Mouse (Mus musculus) lung, adult 18-20 months (tissue): Measurements from ENCODE around the gene Zbtb48.
"Not testable (repeated sequence)": the region's sequence is repeated elsewhere in the genome, so short reads cannot be mapped to it uniquely, and the experiment has no call there.

ENCODE experiments used
- DNase-seq, 2 experiments: peaks; one replicate each; pipeline ENCODE4 v3.0.0; 2022; ENCODE audit warnings: mixed read lengths in 2 of 2

Zbtb48 gene

DNA sequence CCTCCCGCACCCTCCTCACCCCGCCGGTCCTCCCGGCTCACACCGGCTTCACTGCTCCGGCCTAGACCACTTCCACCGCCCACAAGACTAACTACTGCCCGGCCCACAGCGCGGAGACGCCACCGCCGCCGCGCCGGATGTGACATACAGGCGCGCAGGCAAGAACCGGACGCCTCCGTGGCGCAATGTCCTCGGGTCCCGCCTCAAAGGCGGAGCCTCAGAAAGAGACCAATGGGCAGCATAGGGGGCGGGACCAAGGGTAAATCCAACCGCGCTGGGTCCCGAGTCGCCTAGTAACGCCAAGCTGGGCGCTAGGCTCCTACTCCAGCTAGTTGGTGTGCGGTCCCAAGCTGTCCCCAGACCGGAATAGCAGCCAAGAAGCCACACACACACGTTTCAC, at the start of gene Zbtb48:
Gene Zbtb48 (minus strand): TSS at position 148 of the 400 bp plus-strand sequence.
- DNase-seq, result peak; percentile 98 to 99

DNA sequence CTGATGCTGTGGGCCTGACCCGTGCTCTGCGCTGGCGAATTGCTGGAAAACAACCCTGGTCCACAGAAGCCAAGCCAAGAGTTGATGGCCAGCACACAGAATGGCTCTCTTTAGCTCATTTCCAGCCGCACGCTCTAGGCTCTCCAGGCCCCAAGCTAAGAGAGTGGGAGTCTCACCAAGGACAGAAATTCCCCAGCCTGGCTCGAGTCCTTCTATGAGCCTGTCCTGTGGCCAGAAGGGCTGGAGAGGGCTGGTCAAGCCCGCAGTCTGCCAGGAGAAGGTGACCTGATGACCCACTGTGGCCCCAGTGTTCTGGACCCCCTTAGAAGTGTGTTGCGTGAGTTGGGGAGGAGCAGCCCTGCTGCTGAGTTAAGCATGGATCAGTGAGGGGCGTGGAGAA, 49.7 kb upstream of the Zbtb48 start:
- DNase-seq, result no peak

DNA sequence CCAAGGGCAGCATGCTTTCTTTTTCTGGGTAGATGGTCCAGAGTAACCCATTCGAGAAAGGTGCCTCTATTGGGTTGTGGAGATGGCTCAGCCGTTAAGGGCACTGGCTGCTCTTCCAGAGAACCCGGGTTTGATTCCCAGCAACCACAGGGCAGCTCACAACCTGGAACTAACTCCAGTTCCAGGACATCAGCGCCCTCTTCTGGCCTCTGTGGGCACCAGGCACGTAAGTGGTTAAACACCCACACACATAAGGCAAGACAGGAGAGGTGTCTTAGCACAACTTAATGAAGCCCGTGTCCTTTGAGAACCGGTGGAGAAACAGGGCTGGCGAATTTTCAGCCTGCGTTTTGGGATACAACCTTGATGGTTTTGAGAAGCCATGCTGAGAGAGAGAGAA, 47.1 kb upstream of the Zbtb48 start:
- DNase-seq, result no peak

DNA sequence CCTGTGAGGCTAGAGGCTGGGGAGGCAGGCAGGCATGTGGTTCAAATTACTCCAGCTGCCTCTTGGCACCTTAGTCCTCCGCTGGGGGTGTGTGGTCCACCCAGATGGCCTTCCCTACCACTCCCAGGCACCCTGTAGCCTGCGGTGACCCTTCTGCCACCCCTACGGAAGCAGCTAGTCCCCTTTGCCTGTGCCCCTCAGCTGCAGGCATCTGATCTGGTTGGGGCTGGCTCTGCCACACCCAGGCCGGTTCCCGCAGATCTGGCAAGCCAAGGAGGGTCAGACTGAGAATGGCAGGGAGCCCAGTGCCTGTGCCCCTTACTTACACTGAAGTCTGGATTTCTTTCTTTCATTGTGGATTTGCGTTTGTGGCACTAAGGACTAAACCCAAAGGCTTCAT, 46.2 kb upstream of the Zbtb48 start:
- DNase-seq, result no peak

DNA sequence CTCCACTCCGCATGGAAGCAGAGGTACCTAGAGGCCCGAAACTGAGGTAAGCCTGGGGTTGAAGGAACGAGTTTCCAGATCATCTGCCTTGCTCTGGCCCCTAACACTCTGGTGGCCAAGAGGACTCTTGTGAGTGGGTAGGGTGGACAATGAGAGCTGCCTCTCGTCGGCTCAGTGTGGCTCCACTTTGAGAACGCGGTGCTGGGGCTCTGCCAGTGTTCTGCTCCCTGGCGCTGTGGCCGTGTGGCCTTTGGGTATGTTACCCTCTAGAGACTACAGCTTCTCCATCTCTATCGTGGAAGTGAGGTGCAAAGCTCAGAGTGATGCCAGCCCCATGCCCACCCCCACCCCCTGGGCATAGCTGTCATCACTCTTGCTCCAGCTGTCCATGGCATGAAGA, 45.2 kb upstream of the Zbtb48 start:
- DNase-seq, result no peak

DNA sequence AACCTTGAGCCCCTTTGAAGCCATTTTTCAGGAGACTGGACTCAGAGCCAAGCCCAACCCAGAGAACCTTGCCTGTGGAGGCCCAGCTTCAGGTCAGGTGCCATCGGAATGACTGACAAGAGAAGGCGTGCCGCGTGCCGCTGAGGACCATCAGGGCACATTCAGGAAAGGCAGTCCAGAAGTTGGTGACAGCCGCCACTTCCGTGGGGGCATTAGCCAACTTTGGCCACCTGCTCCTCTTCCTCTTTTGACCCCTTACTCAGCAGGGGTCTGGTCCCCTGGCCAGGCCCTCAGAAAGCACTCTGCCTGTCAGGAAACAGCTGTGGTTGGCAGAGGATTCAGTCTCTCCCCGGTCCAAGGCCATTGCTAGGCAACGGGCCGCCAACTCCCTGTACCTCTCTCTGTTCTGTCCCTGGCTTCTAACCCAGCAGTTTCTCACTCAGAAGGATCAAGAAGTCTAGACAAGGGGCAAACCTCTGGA, 44.7 kb upstream of the Zbtb48 start, which contains the start of gene Plekhg5:
Gene Plekhg5 (plus strand): TSS at position 378 of the 481 bp plus-strand sequence.
- peak; percentile 79 to 85 for DNase-seq

DNA sequence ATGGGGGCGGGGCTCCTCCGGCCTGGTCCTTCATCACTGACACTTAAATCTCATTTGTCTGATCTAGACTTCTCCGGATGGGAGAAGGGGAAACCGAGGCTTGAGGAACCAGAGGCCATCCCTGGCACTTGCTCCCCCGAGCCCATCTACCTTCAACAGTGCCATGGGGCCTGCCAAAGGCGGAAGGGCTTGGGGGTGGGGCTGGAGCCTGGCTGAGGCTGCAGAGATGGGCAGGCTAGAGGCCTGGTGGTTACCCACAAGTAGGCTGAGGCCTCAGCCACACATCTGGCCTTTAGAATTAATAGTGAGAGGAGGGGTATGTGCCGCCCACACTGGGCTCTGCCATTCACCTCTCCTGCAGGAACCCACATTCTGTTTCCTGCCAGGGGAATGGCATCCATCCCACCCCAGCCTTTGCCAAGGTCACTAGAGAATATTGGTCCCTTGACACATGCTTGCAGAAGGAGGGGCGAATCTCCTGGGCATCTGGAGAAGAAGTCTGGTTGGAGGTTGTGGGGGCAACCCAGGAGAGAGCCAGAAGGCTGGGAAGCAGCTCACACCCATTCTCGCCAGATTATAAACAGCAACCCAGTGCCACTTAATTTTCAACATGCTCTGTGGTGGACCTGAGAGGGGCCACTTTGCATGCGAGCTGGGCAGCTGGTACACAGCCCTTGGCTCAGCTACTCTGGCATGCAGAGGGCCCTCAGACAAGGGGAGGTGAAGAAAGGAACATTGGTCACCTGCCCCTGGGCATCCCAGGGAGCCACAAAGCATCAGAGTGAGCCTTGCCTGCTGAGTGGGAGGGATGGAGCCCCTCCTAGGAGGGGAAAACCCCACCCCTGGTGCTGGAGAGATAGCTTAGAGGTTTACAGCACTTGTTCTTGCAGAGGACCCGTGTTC, 43.3 kb upstream of the Zbtb48 start:
- DNase-seq, result peak in 1 of 2 experiments; percentile 36

DNA sequence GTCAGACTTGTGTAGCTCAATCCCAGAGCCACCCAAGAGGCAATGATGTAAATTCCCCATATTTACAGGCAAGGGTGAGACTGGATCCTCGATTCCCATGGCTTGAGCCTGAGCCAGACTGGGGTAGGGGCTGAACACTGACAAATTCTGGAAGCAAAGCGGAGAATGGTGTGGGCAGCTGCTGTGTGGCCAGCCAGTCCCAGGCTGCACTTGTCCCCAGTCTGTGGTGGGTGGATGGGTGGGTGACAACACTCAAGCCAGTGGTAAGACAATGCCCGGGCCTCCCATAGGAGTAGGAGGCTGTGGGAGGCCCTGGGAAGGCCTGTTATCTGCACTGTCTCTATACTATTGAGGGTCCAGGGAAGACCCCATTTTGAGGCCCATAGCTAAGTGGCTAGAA, 41.8 kb upstream of the Zbtb48 start:
- no peak for DNase-seq

DNA sequence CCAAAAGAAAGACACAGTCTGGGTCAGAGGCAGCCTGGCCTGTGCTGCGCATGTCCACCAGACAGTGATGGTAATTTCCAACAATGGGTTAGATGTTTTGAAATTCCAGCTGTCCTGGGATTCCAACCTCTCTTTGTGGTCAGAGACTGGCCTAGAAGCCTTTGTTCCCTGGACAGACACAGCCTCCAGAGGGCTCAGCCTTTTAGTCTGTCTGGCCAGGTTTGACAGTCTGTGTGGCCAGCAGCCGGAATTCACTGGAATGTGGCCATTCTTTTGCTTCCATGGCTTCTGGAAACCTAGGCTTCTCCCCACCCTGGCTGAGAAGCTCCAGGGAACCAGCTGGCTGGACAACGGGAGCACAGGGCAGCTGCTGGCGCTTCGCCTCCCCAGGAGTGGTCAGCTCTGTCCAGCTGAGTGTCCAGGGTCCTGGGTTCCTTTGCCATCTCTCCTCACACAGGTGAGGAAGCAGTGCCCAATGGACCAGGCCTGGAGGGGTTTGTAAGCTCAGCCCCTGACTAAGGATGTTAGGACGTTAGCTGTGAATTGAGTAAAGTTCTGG, 40.8 kb upstream of the Zbtb48 start:
- no peak for DNase-seq

DNA sequence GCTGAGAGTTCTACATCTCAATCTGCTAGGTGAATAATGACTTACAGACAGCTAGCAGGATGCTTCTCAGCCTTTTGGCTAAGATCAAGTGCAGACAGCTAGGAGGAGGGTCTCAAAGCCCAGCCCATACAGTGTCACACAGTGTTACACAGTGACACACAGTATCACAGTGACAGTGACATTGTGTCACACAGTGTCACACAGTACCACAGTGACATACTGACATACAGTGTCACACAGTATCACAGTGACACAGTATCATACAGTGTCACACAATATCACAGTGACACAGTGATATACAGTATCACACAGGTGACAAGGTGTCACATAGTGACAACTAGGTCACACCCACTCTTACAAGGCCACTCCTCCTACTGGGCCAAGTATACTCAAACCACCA, 39.8 kb upstream of the Zbtb48 start:
- no peak for DNase-seq

DNA sequence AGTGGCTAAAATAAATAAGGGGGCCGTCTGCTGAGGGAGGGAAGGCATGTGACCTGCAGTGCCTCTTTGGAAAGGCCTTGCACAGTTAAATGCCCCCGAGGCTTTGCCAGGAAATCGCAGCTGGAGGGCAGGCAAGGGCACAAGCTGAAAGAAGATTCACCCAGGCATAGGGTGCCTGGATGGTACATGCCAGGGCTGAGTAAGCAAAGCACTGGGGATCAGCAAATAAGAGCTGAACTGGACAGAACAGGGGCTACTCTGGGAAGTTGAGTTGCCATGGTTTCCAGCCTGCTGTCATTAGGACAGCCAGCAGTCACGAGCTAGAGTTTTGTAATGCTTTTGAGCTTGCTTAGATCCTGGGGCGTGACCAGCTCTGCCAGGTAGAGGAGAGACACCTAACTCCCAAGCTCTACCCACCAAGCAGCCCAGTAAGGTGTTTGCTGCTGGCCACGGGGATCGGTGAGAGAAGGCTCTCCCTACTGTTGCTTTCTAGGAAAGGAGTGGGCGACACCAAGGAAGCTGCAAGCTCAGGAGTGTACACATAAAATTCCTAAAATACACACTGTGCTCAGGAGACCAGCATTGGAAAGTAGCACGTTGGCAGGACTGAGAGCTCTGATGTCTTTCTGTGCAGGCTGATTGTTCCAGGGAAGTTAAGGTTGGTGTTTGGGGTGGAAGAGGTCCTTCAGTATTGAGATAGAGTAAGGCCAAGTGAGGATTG, 35.1 kb upstream of the Zbtb48 start:
- no peak for DNase-seq

DNA sequence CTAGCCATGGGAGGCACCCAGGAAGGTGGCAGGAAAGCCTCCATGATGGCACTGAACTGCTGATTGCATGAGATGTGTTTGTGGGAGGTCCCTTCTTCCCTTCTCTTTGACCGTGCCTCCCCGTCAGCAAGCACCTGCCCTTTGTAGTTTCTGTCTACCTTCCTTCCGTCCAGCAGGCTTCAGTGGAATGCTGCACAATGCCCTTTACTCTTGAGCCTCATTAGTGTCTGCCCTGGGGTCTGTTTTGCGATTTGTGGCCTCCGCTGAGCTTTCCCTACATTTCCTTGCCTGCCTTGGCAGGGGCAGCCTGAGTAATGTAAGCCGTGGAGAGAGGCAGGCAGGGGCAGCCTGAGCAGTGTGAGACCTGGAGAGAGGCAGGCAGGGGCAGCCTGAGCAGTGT, 17.1 kb upstream of the Zbtb48 start:
- no peak for DNase-seq

DNA sequence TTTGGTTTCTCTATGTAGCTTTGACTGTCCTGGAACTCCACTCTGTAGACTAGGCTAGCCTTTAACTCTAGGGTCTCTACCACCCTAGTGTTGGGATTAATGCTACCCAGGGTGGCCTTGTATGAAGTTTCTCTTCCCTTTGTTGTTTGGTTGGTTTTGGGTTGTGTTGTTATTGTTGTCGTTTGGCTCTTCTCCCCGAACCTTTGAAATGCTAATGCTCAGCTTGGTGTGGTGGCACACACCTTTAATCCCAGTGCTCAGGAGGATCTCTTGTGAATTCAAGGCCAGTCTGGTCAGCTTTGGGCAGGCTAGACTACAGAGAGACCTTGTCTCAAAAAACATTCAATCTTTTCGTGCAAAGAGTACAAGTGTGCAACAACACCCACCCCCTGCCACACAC, 15.7 kb upstream of the Zbtb48 start:
- DNase-seq, result no peak

DNA sequence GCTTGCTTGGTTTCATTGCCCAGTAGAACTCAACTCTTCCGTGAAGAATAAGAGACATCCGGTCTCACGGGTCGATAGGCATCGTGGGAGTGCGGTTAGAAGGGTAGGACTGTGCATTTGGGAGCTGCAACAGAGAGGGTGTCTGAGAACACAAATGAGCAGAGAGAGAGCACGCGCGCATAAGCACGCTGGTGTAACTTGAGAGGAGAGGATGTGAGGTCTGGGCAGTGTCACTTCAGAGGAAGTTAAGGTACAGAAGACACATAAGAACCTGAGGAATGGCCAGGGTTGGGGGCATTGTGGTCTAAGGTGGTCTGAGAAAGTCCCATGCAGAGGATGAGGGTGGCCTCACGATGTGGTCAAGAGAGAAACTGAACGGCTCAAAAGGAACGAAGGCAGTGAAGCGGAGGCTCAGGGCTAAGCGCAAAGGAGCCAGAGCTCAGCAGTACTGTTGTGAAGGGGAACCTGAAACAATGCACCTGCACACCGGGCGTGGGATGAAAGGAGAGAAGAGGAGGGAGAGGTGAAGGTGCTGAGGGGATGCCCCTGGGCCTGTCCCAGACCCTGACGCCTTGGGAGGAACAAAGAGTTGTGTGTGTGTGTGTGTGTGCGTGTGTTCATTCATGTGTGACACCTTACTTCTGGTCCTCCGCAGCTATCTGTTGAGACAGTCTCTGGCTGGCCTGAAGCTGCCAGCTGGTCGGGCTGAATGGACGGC, 14.6 kb upstream of the Zbtb48 start:
- DNase-seq, result no peak

DNA sequence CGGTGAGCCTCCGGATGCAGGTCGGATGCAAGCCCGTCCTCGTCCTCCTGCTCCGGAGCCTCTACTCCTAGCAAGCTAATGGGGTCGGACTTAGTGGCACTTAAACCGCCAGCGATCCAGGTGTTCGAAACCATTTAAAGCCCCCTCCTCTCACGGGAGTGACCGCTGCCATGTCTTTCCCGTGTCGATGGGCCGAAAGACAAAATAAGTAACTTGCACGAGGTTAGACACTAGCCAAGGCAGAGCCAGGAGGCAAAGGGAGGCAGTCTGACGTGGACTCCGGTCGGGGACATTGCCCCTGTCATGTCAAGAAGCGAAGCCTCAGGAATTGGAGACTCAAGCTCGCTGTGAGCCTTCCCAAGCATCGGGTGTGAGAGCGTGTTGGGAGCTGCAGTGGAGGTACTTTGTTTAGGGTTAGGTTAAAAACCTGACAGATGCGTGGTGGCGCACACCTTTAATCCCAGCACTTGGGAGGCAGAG, 12.4 kb upstream of the Zbtb48 start:
- no peak for DNase-seq

DNA sequence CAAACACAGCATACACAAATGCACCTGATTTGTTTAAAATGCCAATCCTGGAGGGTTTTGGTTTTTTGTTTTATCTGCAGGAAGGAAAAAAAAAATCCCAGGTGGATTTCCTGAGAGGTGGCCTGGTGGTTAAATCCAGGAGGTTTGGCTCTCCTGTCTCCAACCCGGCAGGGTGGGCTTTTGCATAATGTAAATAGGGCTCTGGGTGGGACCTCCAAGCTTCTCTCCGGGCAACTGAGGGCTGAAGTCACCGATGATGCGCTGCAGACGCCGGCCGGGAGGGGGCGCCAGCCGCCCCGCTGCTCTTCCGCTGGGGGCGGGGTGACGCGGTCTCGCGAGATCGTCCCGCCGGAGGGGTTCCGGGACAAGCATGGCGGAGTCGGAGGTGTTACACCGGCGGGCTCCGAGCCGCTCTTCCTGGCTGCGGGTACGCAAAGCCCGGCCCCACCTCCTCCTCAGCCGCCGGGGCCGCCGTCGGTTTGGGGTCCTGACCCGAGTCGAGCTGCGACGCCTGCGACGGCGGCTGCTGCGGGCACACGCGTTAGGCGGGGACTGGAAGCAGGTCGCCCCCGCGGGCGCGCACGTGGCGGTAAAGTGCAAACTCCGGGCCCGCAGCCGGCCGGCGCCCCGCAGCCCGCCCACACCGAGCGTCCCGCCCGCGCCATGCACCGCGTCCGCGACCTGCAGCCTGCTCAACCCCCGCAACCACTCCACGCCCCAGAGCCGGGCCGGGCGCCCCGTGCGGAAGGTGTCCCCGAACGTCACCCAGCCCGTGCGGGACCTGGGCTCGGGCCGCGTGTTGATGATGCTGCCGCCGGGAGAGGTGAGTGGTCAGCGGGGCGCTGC, 11.7 kb upstream of the Zbtb48 start, which contains the start of gene Nol9:
Gene Nol9 (plus strand): TSS at position 337 of the 846 bp plus-strand sequence.
- peak; percentile 90 to 93 for DNase-seq

DNA sequence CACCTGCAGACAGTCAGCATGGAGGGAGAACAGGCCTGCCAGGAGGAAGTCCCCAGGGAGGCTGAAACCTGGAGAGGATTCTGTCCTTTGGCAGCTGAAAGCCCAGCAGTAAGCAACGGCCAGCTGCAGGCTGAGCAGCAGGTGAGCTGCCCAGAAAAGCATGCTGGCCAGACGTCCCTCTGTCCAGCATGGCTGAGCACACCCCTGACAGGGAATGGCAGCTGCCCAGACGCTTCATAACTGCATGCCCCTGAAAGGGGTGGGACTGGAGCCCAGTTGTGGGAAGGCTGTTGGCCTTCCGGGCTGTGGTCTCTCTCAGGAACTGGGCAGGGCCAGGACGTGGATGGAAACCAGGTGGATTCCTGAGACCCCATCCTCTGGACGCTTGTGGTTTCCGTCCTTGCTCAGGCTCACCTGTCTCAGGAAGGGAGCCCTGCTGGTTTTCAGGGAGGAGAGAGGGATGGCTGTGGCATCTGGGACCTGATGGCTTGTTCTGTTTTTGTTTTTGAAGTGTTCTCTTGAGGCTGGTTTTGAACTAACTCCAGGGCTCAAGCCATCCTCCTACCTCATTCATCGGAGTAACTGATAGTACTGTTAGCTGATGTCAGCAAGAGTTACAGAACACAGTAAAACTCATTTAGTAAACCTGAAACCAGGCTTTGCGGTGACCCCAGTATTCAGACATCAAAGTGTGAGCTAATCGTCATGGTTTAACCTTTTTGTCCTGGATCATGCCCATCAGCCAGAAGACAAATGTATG, 10.9 kb upstream of the Zbtb48 start, which contains the start of gene Tas1r1:
Gene Tas1r1 (minus strand): TSS at position 344 of the 760 bp plus-strand sequence.
- no peak for DNase-seq

DNA sequence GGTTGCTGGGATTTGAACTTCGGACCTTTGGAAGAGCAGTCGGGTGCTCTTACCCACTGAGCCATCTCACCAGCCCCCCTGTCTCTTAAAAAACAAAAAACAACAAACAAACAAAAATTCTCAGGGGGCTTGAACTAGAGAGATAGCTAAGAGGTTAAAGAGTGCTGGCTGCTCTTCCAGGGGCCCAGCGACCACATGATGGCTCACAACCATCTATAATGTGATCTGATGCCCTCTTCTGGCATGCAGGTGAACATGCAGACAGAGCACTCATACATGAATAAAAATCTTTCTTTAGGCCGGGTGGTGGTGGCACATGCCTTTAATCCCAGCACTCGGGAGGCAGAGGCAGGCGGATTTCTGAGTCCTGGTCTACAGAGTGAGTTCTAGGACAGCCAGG, 9.0 kb upstream of the Zbtb48 start:
- not testable (repeated sequence) for DNase-seq

DNA sequence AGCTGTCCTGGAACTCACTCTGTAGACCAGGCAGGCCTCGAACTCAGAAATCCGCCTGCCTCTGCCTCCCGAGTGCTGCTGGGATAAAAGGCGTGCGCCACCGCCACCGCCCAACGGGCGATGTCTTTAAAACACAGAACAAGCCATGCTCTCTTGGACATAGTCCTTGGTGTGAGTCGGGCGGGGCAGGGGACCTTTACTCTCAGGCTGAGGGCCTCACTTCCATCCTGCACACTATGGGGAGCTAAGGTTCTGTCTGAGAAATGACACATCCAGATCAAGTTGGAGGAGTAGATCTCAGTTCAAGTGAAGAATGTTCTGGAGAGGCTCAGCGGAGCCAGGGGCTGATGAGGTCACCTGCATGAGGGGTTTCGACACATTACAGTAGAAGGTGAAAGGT, 5.5 kb upstream of the Zbtb48 start:
- no peak for DNase-seq

DNA sequence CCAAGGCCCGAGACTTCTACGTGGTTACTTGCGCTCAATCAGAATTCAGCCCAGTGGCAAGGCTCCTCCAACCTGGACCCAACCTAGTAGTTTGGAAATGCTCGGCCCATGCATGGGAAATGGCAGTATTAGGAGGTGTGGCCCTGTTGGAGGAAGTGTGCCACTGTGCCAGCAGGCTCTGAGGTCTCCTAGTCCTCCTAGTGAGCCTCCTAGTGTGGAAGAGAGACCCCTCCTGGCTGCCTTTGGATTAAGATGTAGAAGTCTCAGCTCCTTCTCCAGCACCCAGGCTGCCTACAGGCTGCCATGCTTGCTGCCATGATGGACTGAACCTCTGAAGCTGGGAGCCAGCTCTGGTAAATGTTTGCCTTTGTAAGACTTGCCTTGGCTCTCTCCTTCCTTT, 2.5 kb upstream of the Zbtb48 start:
- DNase-seq, result no peak

DNA sequence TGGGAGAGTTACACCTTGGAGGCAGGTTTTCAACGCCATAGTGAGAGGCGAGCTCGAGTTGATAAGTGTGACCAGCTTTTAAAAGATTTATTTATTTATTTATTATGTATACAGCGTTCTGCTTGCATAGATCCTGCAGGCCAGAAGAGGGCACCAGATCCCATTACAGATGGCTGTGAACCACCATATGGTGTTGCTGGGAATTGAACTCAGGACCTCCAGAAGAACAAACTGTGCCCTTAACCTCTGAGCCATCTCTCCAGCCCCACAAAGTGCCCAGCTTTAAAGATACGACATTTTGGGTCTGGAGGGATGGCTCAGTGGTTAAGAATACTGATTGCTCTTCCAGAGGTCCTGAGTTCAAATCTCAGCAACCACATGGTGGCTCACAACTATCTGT, 1.6 kb upstream of the Zbtb48 start:
- no peak for DNase-seq
